Mouse (Mus musculus): ENCODE measurements around the gene Lipe. TPM values are rescaled to one million over a fixed set of nuclear protein-coding genes. Genes with fewer than 3 reads are reported as not detected.

Lipe gene
- polyA plus RNA-seq, 1 experiment from 2014 or later: 9.1 TPM

DNA sequence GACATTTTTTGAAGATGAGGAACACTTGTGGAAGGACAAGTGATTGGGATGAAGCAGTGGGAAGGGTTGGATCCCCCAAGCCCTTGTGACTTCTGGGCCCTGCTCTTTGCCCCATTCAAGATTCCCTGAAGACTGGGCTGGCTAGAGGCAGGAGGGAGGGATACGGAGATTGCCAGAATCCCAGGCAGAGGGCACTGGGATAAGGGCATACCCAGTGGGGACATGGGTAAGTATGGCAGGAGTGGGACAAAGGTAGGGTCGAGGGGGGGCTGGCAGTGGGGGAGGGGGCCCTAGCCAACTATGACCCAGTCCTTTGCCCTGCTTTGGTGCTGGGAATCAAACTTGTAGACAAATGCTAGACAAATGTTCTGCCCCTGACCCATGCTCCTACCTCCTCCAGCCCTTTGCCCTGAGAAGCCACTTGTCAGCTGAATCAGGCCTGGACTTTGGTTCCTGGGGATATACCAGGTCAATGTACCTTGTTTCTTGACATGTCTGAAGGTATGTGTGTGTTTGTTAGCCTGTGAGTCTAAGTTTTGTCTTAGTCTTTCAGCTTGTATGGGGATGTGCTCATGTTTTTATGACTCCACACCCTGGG, 6.6 kb downstream of the Lipe start:
- Histone ChIP-seq H3K4me2 (ENCODE audit: low read depth, low read length) (no peak overlapping the region), H3K27me3 (replicated peaks; ENCODE audit: control insufficient read depth, insufficient read depth, low read length) (no peaks in the 10 kb centered on the region), H3K4me3 (ENCODE audit: low read length) (no peak overlapping the region), H3K9ac (ENCODE audit: low read depth, low read length) (no peak overlapping the region), H3K4me1 (ENCODE audit: control insufficient read depth, insufficient read depth, low read length) (peaks cover 47% of the 10 kb centered on the region), H3K36me3 (ENCODE audit: control insufficient read depth, insufficient read depth, low read length) (no peaks in the 10 kb centered on the region), H3K27ac (ENCODE audit: low read length) (no peak overlapping the region), H3K9me3 (ENCODE audit: control insufficient read depth, low read length) (no peaks in the 10 kb centered on the region)
- WGBS: 88% methylated on average over 2 of the region's 2 CpGs
- ATAC-seq: no peak

DNA sequence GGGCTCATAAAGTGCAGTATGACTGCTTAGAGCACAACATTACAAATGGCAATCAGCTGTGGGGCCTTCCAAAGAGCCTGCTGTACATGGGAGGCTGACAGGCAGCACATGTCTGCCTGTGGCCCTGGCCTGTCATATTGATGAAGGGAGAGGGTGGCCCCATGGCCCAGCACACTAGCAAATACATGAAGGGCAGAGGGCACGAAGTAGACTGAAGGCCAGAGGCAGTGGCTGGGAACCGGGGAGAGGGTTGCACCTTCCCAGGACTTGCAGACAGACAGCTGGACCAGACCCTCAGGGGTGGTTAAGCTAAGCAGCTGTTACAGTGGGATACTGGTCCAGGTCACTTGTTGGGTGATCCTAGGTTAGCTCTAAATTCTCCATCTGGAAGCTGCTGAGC, 7.5 kb downstream of the Lipe start:
- no peak overlapping the region for H3K9ac ChIP-seq (ENCODE audit: low read depth, low read length)
- H3K4me3 ChIP-seq (ENCODE audit: low read length): no peak overlapping the region
- H3K4me2 ChIP-seq (ENCODE audit: low read depth, low read length): no peak overlapping the region
- 47% methylated on average over 2 of the region's 2 CpGs for WGBS
- H3K27ac ChIP-seq (ENCODE audit: low read length): peak overlapping the region; percentile 38; the same call in 1 of the 2 replicates
- no peaks in the 10 kb centered on the region for H3K27me3 ChIP-seq (replicated peaks; ENCODE audit: control insufficient read depth, insufficient read depth, low read length)
- H3K9me3 ChIP-seq (ENCODE audit: control insufficient read depth, low read length): no peaks in the 10 kb centered on the region
- H3K4me1 ChIP-seq (ENCODE audit: control insufficient read depth, insufficient read depth, low read length): peaks cover 50% of the 10 kb centered on the region
- ATAC-seq: no peak
- H3K36me3 ChIP-seq (ENCODE audit: control insufficient read depth, insufficient read depth, low read length): no peaks in the 10 kb centered on the region

DNA sequence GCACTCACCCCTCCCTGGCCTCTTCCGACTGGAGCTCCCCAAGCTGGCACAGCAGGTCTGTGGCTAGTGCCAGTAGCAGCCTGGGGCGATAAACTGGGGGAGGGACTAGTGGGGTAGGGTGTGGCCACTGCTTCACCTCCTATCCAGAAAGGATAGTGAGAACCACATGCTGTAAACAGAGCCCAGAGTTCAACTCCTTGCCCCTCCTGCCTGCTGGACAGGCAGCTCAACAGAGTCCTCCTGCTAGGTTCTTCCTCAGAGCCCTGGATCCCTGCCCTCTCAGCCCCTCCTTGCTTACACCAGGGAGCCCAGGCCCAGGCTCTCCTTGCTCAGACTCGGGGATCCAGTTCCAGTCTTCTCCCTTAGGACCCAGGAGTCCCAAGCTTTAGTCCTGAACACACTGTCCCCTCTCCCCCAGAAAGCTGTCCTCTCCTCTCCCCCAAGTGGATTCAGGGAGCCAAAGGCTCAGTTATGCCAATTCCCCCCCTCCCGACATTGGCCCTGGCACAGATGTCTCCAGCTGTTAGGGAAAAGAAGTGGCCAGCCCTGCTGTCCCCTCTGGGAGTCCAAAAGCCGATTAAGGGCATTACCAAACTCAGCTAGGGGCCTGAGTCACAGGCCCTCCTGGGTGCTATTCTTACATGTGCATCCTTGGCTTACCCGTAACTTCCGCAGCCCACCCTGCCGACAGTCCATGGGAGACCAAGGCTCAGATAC, 8.3 kb downstream of the Lipe start:
- H3K27ac ChIP-seq (ENCODE audit: low read length): peak overlapping the region; percentile 38
- ATAC-seq: peak; percentile 81
- no peaks in the 10 kb centered on the region for H3K27me3 ChIP-seq (replicated peaks; ENCODE audit: control insufficient read depth, insufficient read depth, low read length)
- no peaks in the 10 kb centered on the region for H3K36me3 ChIP-seq (ENCODE audit: control insufficient read depth, insufficient read depth, low read length)
- peaks cover 54% of the 10 kb centered on the region for H3K4me1 ChIP-seq (ENCODE audit: control insufficient read depth, insufficient read depth, low read length)
- no peak overlapping the region for H3K4me3 ChIP-seq (ENCODE audit: low read length)
- no peak overlapping the region for H3K4me2 ChIP-seq (ENCODE audit: low read depth, low read length)
- 49% methylated on average over 8 of the region's 8 CpGs for WGBS
- no peaks in the 10 kb centered on the region for H3K9me3 ChIP-seq (ENCODE audit: control insufficient read depth, low read length)
- peak overlapping the region; percentile 42 for H3K9ac ChIP-seq (ENCODE audit: low read depth, low read length)

DNA sequence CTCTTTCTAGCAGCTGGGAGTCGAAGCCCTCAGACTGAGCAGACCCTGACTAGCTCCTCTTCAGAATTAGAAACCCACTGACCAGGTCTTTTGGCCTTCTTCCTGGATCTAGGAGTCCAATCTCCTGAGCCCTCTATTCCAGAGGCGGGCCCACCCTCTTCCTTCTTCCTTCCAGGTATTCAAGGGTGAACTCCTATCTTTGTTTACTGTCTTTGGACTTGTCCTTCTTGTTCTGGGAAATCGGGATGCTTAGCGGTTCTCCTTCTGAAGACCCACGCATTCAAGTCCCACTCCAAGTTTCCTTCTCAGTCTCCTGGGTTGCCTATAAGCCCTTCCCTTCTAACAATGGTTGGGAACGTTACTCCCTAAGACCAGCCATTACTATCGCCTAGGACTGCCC, 9.6 kb downstream of the Lipe start:
- Histone ChIP-seq H3K9ac (ENCODE audit: low read depth, low read length) (no peak overlapping the region), H3K27ac (ENCODE audit: low read length) (no peak overlapping the region), H3K4me2 (ENCODE audit: low read depth, low read length) (no peak overlapping the region), H3K4me3 (ENCODE audit: low read length) (no peak overlapping the region), H3K36me3 (ENCODE audit: control insufficient read depth, insufficient read depth, low read length) (peaks cover 7% of the 10 kb centered on the region; the same call in 1 of the 2 replicates), H3K27me3 (replicated peaks; ENCODE audit: control insufficient read depth, insufficient read depth, low read length) (no peaks in the 10 kb centered on the region), H3K4me1 (ENCODE audit: control insufficient read depth, insufficient read depth, low read length) (peaks cover 45% of the 10 kb centered on the region), H3K9me3 (ENCODE audit: control insufficient read depth, low read length) (no peaks in the 10 kb centered on the region)
- ATAC-seq: no peak
- 83% methylated on average over 7 of the region's 7 CpGs for WGBS

DNA sequence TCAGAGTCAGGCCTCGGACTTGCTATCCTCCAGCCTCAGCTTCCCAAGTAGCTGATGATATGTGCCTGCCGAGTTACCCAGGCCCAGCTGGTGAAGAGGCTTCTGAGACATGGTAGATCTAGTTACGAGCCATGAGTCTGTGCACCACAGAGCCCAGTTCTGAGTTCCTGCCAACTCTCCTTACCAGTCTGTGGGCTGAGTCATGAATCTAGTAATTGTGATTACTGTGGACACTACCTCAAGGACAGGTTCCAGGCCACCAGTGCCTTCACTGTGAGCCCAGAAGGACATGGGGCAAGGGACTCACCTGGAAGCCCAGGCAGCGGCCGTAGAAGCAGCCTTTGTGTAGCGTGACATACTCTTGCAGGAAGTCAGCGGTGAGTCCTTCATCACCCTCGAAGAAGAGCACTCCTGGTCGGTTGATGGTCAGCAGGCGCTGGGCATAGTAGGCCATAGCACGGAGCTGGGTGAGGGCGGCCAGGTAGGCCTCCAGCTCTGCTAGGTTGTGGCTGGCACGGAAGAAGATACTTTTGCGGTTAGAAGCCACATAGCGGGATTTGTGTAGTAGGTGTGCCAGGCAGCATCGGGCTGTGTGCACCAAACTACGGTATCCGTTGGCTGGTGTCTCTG, 10.6 kb downstream of the Lipe start:
- Histone ChIP-seq H3K4me1 (ENCODE audit: control insufficient read depth, insufficient read depth, low read length) (peaks cover 43% of the 10 kb centered on the region), H3K9me3 (ENCODE audit: control insufficient read depth, low read length) (no peaks in the 10 kb centered on the region), H3K4me2 (ENCODE audit: low read depth, low read length) (no peak overlapping the region), H3K27me3 (replicated peaks; ENCODE audit: control insufficient read depth, insufficient read depth, low read length) (no peaks in the 10 kb centered on the region), H3K36me3 (ENCODE audit: control insufficient read depth, insufficient read depth, low read length) (peaks cover 7% of the 10 kb centered on the region), H3K4me3 (ENCODE audit: low read length) (no peak overlapping the region), H3K9ac (ENCODE audit: low read depth, low read length) (no peak overlapping the region), H3K27ac (ENCODE audit: low read length) (no peak overlapping the region)
- 91% methylated on average over 18 of the region's 18 CpGs for WGBS
- no peak for ATAC-seq

DNA sequence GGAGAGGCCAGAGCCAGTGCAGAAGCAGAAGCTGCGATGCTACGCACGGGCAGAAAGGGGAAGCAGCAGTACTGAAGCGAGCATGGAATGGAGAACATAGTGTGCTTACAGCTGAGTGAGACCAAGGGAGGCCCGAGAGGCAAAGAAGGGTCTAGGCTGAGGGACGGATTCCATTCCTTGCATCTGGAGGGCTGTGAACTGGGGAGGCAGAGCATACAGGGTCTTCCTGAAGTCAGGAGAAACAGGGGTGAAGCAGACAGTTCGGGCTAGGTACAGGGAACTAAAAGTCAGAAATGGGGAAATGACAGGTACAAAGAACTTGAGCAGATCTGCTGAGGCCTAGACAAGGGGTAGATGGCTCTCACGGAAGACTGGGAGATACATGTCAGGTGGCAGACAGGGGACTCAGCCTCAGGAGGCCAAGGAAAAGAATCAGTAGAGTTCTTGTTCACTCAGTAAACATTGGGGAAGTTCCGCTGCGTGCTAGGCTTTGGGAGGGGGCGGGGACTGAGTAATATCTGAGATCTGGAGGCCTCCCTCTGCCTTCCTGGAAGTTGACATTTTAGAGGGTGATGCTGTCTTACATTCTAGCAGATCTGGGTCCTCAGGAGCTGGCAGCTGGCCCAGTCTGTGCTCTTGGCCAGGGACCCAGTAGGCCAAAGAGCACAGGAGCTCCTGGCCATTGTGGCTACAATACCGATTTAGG, 12.5 kb downstream of the Lipe start:
- Histone ChIP-seq H3K4me2 (ENCODE audit: low read depth, low read length) (no peak overlapping the region), H3K36me3 (ENCODE audit: control insufficient read depth, insufficient read depth, low read length) (peaks cover 7% of the 10 kb centered on the region), H3K9ac (ENCODE audit: low read depth, low read length) (peak overlapping the region; percentile 30; the same call in 1 of the 2 replicates), H3K27ac (ENCODE audit: low read length) (peak overlapping the region; percentile 58), H3K9me3 (ENCODE audit: control insufficient read depth, low read length) (no peaks in the 10 kb centered on the region), H3K27me3 (replicated peaks; ENCODE audit: control insufficient read depth, insufficient read depth, low read length) (no peaks in the 10 kb centered on the region), H3K4me3 (ENCODE audit: low read length) (no peak overlapping the region), H3K4me1 (ENCODE audit: control insufficient read depth, insufficient read depth, low read length) (peaks cover 28% of the 10 kb centered on the region)
- WGBS: 57% methylated on average over 12 of the region's 12 CpGs
- ATAC-seq: peak; percentile 25

DNA sequence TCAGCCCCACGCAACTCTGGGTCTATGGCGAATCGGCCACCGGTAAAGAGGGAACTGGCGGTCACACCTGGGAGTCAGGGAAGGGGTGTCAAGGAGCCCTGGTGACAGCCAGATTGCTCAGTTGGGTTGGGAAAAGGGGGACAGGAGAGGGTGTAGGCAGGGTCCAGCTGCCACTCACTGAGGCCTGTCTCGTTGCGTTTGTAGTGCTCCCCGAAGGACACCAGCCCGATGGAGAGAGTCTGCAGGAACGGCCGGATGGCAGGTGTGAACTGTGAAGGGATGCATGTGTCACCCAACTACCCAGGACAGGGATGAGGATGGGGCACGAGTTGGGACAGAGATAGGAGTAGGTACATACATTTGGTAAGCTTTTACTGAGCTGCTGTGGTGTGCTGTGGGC, 13.3 kb downstream of the Lipe start:
- Histone ChIP-seq H3K9me3 (ENCODE audit: control insufficient read depth, low read length) (no peaks in the 10 kb centered on the region), H3K27ac (ENCODE audit: low read length) (no peak overlapping the region), H3K4me1 (ENCODE audit: control insufficient read depth, insufficient read depth, low read length) (peaks cover 22% of the 10 kb centered on the region), H3K27me3 (replicated peaks; ENCODE audit: control insufficient read depth, insufficient read depth, low read length) (no peaks in the 10 kb centered on the region), H3K4me3 (ENCODE audit: low read length) (no peak overlapping the region), H3K4me2 (ENCODE audit: low read depth, low read length) (no peak overlapping the region), H3K36me3 (ENCODE audit: control insufficient read depth, insufficient read depth, low read length) (peaks cover 7% of the 10 kb centered on the region), H3K9ac (ENCODE audit: low read depth, low read length) (no peak overlapping the region)
- ATAC-seq: no peak
- 89% methylated on average over 12 of the region's 12 CpGs for WGBS

DNA sequence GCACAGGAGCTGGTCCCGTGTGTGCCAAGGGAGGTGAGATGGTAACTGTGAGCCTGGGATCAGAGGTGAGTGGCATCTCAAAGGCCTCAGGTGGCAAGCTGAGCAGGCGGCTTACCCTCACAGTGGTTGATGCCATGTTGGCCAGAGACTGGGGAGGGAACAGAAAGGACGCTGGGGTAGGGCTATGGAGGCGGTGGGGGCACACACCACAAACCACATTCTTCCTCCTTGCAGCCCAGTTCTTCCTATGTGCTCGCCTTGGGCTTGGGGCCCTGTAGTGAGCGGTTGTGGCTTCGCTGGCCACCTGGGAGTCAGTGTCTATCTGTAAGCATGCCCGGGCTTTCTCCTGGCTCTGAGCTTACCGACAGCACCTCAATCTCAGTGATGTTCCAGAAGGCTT, 13.7 kb downstream of the Lipe start:
- peaks cover 22% of the 10 kb centered on the region for H3K4me1 ChIP-seq (ENCODE audit: control insufficient read depth, insufficient read depth, low read length)

DNA sequence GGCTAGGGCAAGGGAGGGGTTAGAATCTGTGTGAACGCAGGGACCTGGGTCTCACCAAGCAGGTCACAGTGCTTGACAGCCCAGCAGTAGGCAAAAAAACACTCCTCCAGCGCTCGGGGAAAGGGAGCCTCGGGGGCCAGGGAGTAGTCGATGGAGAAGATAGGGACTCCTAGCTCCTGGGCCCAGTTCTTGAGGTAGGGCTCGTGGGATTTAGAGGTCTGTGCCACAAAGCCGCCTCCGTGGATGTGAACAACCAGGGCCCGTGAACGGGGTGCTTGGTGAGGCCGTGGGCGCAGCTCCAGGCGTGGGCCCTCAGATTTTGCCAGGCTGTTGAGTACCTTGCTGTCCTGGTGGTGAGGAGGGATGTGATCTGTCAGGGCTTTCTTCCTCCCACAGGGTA, 14.2 kb downstream of the Lipe start:
- no peak overlapping the region for H3K4me2 ChIP-seq (ENCODE audit: low read depth, low read length)
- H3K36me3 ChIP-seq (ENCODE audit: control insufficient read depth, insufficient read depth, low read length): peaks cover 7% of the 10 kb centered on the region
- WGBS: 90% methylated on average over 13 of the region's 13 CpGs
- H3K27me3 ChIP-seq (replicated peaks; ENCODE audit: control insufficient read depth, insufficient read depth, low read length): no peaks in the 10 kb centered on the region
- peaks cover 22% of the 10 kb centered on the region for H3K4me1 ChIP-seq (ENCODE audit: control insufficient read depth, insufficient read depth, low read length)
- H3K4me3 ChIP-seq (ENCODE audit: low read length): no peak overlapping the region
- no peak overlapping the region for H3K9ac ChIP-seq (ENCODE audit: low read depth, low read length)
- H3K27ac ChIP-seq (ENCODE audit: low read length): no peak overlapping the region
- H3K9me3 ChIP-seq (ENCODE audit: control insufficient read depth, low read length): no peaks in the 10 kb centered on the region
- no peak for ATAC-seq

More for the DNA sequence above, 13.7 kb downstream of the Lipe start:
- no peaks in the 10 kb centered on the region for H3K9me3 ChIP-seq (ENCODE audit: control insufficient read depth, low read length)
- no peaks in the 10 kb centered on the region for H3K27me3 ChIP-seq (replicated peaks; ENCODE audit: control insufficient read depth, insufficient read depth, low read length)
- H3K4me3 ChIP-seq (ENCODE audit: low read length): no peak overlapping the region
- WGBS: 88% methylated on average over 9 of the region's 9 CpGs
- H3K9ac ChIP-seq (ENCODE audit: low read depth, low read length): no peak overlapping the region
- peaks cover 7% of the 10 kb centered on the region for H3K36me3 ChIP-seq (ENCODE audit: control insufficient read depth, insufficient read depth, low read length)
- H3K27ac ChIP-seq (ENCODE audit: low read length): no peak overlapping the region
- no peak for ATAC-seq
- H3K4me2 ChIP-seq (ENCODE audit: low read depth, low read length): no peak overlapping the region
